Mouse (Mus musculus) bone marrow, adult 2 months (tissue): Measurements from ENCODE around the gene Ginm1.

Experiments used
- CTCF ChIP-seq: fragments of 200-500 bp; IDR thresholded peaks from 2 replicates; pipeline ENCODE4 v1.5.1; 2011; ENCODE audit warnings: low read length, control low read depth; ENCODE audit not compliant: control insufficient read depth, insufficient read depth
- POLR2A ChIP-seq: fragments of 200-500 bp; IDR thresholded peaks from 2 replicates; pipeline ENCODE4 v1.6.1; 2011; ENCODE audit warnings: low read depth, mild to moderate bottlenecking, control low read depth, low read length, borderline replicate concordance; ENCODE audit not compliant: control insufficient read depth

DNA sequence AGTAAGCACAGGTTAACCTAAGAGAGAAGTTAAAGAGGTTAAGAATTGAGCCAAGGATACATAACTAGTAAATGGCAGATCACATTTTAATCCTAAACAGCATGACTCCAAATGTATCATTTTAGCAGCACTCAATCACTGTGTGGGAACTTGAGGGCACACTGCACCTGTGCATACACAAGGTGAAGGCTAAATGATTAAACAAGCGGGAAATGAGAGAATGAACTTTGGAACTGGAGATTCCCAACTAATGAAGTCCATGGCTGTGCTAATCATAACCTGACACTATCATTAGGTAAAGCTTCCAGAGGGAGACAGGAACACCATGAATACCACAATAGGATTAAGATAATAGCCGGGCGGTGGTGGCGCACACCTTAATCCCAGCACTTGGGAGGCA, 20.3 kb downstream of the Ginm1 start:
- TF ChIP-seq CTCF (no peak), POLR2A (no peak)
